Mouse (Mus musculus) hematopoietic stem cell, adult 5-6 weeks (primary cell): ENCODE results near the gene Xkr7. TPM values are rescaled to one million over a fixed set of nuclear protein-coding genes. Genes with fewer than 3 reads are reported as not detected.

Experiments
- ATAC-seq, 2 experiments: fragments of 125-278 bp in 1 of 2; replicated peaks in 1 of 2; 2 replicates each; pipeline ENCODE4 v1.8.0; 2016 to 2017; ENCODE audit warnings: inconsistent platforms in 2 of 2, mild to moderate bottlenecking in 2 of 2, moderate number of reproducible peaks in 2 of 2, low read depth in 1 of 2, moderate TSS enrichment in 1 of 2; ENCODE audit not compliant: low FRiP score in 2 of 2, poor library complexity in 2 of 2, severe bottlenecking in 2 of 2, insufficient read depth in 1 of 2, low TSS enrichment in 1 of 2
- total RNA-seq: library from RNA; stranded (forward); fragments of 172-1452, 232-1000 nt; gene quantifications from 2 replicates; pipeline ENCODE4 v1.2.3, GENCODE M21; 2017

Xkr7 gene
- total RNA-seq, 1 experiment from 2014 or later: not detected

GRCm38 (mm10) chr2:153058365-153058764 lies 26.7 kb downstream of the Xkr7 start:
- ATAC-seq: peak; percentile 60 to 63

GRCm38 (mm10) chr2:153060216-153060615 lies 28.6 kb downstream of the Xkr7 start:
- ATAC-seq: no peak

GRCm38 (mm10) chr2:153063394-153063793 lies 31.7 kb downstream of the Xkr7 start:
- ATAC-seq: no peak

GRCm38 (mm10) chr2:153064190-153064970 lies 32.7 kb downstream of the Xkr7 start:
- no peak; a peak in 1 of 4 replicates for ATAC-seq

GRCm38 (mm10) chr2:153065747-153066508 lies 34.3 kb downstream of the Xkr7 start, which contains the start of gene Ccm2l:
Gene Ccm2l, plus strand, starts transcription at chr2:153065955.
- ATAC-seq: peak; percentile 13 to 26; a peak in 1 of 4 replicates

- no peak for ATAC-seq
Measured at GRCm38 (mm10) chr2:153066991-153067390, 35.3 kb downstream of the Xkr7 start.

- no peak for ATAC-seq
Measured at GRCm38 (mm10) chr2:153070762-153071490, 39.3 kb downstream of the Xkr7 start.

- no peak for ATAC-seq
Measured at GRCm38 (mm10) chr2:153071491-153072184, 40.0 kb downstream of the Xkr7 start.

- ATAC-seq: no peak
Measured at GRCm38 (mm10) chr2:153074651-153075050, 43.0 kb downstream of the Xkr7 start.

- peak; percentile 37 to 54; a peak in 2 of 4 replicates for ATAC-seq
Measured at GRCm38 (mm10) chr2:153075961-153076360, 44.3 kb downstream of the Xkr7 start.

- peak; percentile 41 to 66; a peak in 3 of 4 replicates for ATAC-seq
Measured at GRCm38 (mm10) chr2:153080841-153081523, 49.3 kb downstream of the Xkr7 start.

- no peak for ATAC-seq
Measured at GRCm38 (mm10) chr2:153081866-153082265, 50.2 kb downstream of the Xkr7 start.

GRCm38 (mm10) chr2:153083275-153083674 lies 51.6 kb downstream of the Xkr7 start:
- no peak for ATAC-seq

GRCm38 (mm10) chr2:153083824-153084223 lies 52.2 kb downstream of the Xkr7 start:
- peak in 1 of 2 experiments; percentile 63; a peak in 2 of 4 replicates for ATAC-seq

- peak; percentile 85 to 90 for ATAC-seq
Measured at GRCm38 (mm10) chr2:153084261-153084976, 52.8 kb downstream of the Xkr7 start.

GRCm38 (mm10) chr2:153085556-153085955 lies 53.9 kb downstream of the Xkr7 start:
- ATAC-seq: no peak
